Mouse (Mus musculus) adrenal gland, postnatal 4 days (tissue): ENCODE results near the gene Tmem63c. TPM values are rescaled to one million over a fixed set of nuclear protein-coding genes. Genes with fewer than 3 reads are reported as not detected.

Experiments
- DNase-seq, 2 experiments: peaks; one replicate each; pipeline ENCODE4 v3.0.0; 2021 to 2022; ENCODE audit warnings: low spot score in 2 of 2, mixed read lengths in 2 of 2
- total RNA-seq, 2 experiments: library from RNA; stranded (reverse); gene quantifications; 2 replicates each; pipeline ENCODE4 v1.2.3; 2021

Gene Tmem63c
- total RNA-seq, 2 experiments from 2014 or later = 2.5 TPM

- no peak for DNase-seq
These were observed 20.8 kb upstream of the Tmem63c start for GRCm38 (mm10) chr12:87000151-87000839.

DNA sequence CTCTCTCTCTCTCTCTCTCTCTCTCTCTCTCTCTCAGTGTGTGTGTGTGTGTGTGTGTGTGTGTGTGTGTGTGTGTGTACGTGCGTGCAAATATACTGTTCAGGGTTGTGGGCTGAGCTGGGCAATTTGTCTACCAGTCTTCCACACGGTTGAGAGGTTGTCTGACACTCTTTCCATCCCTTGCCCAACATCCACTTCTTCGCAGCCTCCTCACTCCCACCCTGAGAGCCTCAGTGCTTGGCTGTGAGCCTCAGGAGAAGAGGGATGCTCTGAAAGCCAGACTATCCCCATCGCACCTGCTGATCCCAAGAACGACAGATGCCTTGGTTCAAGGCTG is 20.3 kb upstream of the Tmem63c start:
- no peak for DNase-seq

DNA sequence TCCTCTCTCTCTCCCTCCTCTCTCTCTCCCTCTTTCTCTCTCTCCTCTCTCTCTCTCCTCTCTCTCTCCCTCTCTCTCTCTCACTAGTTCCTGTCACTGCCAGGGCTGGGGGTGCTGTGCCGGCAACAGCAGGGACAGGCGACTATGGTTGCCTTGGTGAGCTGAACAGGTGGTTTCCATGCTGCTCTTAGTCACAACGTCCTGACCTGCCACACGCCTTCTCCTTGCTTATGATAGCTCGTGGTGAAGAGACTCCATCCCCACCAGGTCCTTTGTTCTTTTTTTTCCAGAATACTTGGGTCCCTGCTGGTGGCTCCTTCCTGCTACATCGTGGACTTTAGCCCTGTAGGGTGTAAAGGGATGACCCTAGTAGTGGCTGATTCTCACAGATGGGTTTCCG is 18.9 kb upstream of the Tmem63c start:
- DNase-seq = no peak

DNA sequence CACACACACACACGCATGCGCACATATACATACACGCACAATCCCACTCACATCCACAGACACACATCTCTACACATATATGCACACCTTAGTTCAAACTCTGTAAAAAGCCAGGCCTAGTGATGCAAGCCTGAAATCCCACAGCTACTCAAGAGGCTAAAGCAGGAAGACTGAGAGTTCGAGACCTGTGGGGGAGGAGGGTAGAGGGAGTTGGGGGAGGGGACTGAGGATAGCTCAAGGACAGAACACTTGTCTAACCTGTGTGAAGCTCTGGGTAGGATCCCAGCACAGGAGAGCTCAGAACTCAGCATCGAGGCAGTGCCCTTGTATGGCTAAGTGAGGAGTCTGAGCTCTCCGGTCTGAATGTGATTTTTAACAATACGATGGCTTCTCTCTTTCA is 18.3 kb upstream of the Tmem63c start:
- no peak for DNase-seq

DNA sequence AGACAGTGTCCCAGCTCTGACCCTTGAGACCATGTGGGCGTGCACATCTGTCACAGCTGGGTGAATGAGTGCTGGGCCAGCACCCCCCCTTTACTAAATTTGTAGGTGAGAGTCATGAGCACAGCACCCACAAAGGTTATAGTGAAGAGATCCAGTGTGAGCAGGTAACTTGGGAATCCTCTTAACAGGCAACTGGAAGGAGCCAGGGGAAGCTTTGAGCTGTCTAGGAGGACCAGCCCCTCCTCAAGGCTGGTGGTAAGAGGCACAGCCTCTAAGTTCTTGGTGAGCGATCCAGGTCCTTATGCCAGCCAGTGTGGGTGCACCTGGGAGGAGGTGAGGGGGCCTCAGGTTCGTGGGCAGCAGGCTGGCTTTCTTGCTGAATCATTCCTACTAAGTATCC is 17.5 kb upstream of the Tmem63c start:
- no peak for DNase-seq

- DNase-seq = no peak
These were observed 16.5 kb upstream of the Tmem63c start for GRCm38 (mm10) chr12:87004596-87004995.

DNA sequence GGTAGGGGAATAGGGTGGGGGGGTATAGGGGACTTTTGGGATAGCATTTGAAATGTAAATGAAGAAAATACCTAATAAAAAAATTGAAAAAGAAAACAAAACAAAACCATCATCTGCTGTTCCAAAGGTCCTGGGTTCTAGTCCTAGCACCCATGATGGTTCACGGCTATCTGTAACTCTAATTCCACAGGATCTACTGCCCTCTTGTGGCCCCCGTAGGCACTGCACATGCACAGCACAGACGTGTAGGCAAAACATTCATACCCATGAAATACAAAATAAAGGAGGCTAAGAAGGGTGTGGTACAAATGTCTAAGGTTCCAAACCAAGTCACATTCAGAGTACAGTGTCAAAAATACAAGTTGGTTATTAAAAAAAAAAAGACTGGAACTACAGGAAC is 4.1 kb upstream of the Tmem63c start:
- DNase-seq = no peak

- no peak for DNase-seq
These were observed 2.4 kb upstream of the Tmem63c start for GRCm38 (mm10) chr12:87018756-87019155.

DNA sequence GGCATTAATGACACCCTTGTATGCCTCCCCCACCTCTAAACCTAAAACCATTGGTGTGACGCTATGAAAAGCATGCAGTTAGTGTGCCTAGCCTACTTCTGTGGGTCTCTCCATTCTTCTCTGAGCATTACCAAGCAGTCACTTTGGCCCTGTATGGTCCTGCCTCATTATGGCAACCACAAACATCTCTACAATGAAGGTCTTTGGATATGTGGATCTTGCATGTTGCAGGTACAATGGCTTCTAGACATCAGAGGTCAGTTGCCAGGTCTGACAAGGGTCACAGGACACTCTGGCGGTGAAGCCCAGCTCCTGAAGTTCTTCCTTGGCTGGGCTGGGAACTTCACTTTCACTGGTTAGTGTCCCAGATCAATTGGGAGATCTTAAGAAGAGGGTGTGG is 866 bp downstream of the Tmem63c start:
- no peak for DNase-seq

GRCm38 (mm10) chr12:87023456-87023855 is 2.3 kb downstream of the Tmem63c start:
- no peak for DNase-seq

GRCm38 (mm10) chr12:87026109-87026870 is 5.2 kb downstream of the Tmem63c start:
- no peak for DNase-seq

- DNase-seq = no peak
These were observed 5.7 kb downstream of the Tmem63c start for GRCm38 (mm10) chr12:87026871-87027240.

DNA sequence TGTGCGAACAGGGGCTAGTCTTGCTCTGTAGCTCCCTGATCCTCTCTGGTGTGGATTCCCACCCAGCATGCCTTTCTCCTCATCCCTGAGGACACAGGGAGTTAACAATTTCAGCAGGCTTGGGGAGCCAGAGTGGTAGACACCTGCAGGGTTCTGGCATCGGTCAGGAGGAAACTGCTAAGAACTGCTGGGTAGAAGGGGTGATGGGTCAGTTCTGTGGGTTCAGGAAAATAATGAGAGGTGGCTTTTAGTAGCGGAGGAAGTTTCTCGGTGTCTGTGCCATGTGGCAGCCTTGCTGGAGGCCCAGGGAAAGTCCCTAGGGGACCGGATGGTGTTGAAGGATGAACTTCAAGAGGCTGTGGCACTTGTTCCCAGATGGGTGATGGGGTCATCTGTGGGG is 6.3 kb downstream of the Tmem63c start:
- DNase-seq = no peak

DNA sequence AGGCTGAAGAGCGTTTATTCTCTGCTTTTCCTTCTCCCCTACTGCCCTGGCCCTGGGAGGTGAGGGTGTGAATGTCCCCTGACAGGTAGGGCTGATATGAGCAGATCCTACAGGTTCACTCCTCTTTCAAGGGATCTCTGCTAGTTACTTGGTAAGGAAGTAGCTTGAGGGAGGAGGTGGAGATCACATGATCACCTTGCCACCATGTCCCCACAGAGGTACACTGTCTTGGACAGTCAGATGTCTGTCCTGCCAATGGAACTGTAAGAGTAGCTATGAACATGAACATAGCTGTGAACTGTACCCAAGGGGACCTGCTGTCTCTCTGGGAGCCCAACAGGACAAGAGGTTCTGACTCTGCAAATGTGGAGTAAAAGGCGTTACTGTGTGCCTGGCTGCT is 6.9 kb downstream of the Tmem63c start:
- no peak for DNase-seq

- DNase-seq = no peak
These were observed 8.3 kb downstream of the Tmem63c start for GRCm38 (mm10) chr12:87029251-87029976.

GRCm38 (mm10) chr12:87031163-87031763 is 10.1 kb downstream of the Tmem63c start:
- no peak for DNase-seq

DNA sequence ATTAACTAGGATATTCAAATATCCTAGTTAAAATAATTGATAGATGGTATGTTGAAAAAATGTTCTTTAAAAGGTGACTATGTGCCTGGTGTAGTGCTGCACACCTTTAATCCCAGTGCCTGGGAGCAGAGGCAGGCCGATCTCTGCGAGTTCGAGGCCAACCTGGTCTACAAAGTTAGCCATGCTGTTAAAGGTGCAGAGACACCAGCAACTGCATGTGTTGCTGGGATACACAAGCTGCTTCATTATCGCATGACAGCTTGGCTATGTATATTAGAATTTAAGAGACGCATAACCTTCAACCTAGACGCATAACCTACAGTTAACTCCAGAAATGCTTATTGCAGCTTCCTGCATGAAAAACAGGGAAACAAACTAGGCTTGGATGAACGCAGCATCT is 15.5 kb downstream of the Tmem63c start:
- DNase-seq = no peak

DNA sequence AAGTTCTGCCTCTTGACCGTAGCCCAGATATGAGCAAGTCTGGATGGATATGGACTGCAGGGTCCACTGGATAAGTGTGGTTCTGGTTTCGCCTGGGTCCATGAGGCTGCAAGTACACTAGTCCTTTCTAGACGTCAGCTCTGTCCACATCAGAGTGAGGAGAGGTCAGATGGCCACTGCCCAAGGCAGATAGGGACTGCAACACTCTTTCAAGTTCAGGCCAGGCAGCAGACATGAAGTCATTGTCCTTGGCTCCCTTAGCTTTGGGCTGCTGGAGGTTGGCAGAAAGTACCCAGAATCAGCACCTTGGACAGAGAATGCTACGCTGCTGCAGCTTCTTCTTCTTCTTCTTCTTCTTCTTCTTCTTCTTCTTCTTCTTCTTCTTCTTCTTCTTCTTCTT is 19.0 kb downstream of the Tmem63c start:
- DNase-seq = no peak

GRCm38 (mm10) chr12:87040857-87041256 is 19.7 kb downstream of the Tmem63c start:
- no peak for DNase-seq

GRCm38 (mm10) chr12:87042456-87042855 is 21.3 kb downstream of the Tmem63c start:
- DNase-seq = no peak

- DNase-seq = no peak
These were observed 22.1 kb downstream of the Tmem63c start for GRCm38 (mm10) chr12:87043221-87043620.

DNA sequence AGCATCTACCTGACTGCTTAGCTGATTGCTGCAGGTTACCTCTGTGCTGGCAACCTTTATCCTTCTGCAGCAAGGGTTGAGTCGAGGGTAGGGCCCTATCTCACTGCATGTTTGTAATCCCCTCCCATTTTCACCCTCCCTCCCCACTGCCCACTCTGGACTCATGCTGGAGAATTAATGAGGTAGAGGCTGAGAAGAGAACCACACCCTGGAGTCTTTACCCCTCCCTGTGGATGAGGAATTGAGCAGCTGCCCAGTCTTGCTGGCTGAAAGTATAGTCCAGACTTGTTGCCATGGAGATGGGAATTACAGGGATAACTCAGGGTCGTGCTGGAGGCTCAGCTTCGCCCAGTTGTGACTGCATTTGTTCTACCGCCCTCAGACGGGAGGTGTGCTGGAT is 23.6 kb downstream of the Tmem63c start:
- DNase-seq = no peak
